ENCODE assay signal across 38 mouse cellular contexts in the genomic region with DNA sequence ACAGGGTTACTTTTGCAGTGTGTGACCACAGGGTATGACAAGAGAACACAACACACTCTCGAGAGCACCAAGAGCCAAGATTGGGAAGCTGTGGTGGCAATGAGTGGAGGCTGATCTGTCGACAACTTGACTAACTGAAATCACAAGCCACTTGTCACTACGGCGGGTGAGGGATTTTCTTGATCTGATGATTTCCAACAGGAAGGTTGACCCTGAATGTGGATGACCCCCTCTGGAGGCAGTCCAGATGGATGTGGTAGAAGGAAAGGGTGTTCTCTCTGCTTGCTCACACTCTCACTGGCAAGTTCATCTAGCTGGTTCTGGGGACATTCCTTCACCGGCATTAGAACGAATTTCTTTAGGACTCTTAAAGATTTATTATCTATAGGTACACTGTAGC. TPM values are rescaled to one million over a fixed set of nuclear protein-coding genes. Genes with fewer than 3 reads are reported as not detected.
"Had no signal": no experiment of that assay in that cellular context is flagged by ENCODE, and none has a peak within 500 bp of the region (broad histone marks: within the 10 kb centered on the region; RNA-seq: fewer than 3 reads in every experiment).

No protein-coding gene starts in this region.

- H3K4me2 ChIP-seq: heart, embryonic 11.5 days; heart, embryonic 13.5 days; heart, embryonic 15.5 days; hindbrain, embryonic 12.5 days; hindbrain, embryonic 14.5 days; intestine, embryonic 15.5 days; limb, embryonic 12.5 days had no signal

- ATAC-seq: forebrain, embryonic 16.5 days; hindbrain, embryonic 16.5 days; inflammation-experienced regulatory T-cells, adult 6 months; intestine, embryonic 15.5 days; intestine, postnatal 0 days had no signal

- H3K27ac ChIP-seq: gastrocnemius, adult 2 months; heart, adult 2 months; heart, embryonic 13.5 days; heart, embryonic 15.5 days; hindbrain, embryonic 10.5 days; hindbrain, embryonic 12.5 days; hindbrain, embryonic 14.5 days; intestine, embryonic 15.5 days; limb, embryonic 10.5 days; limb, embryonic 12.5 days had no signal

- H3K4me1 ChIP-seq: heart, embryonic 13.5 days; heart, embryonic 15.5 days; hindbrain, embryonic 10.5 days; hindbrain, embryonic 12.5 days; intestine, embryonic 15.5 days; limb, embryonic 10.5 days had no signal

- H3K4me3 ChIP-seq: gastrocnemius, adult 2 months; heart, adult 2 months; heart, embryonic 13.5 days; heart, embryonic 15.5 days; hindbrain, embryonic 10.5 days; hindbrain, embryonic 12.5 days; intestine, embryonic 15.5 days; limb, embryonic 10.5 days; limb, embryonic 12.5 days had no signal

- H3K36me3 ChIP-seq: heart, embryonic 13.5 days; heart, embryonic 15.5 days; hindbrain, embryonic 10.5 days; hindbrain, embryonic 12.5 days; intestine, embryonic 15.5 days; limb, embryonic 10.5 days; limb, embryonic 12.5 days had no signal

- H3K9ac ChIP-seq: heart, embryonic 13.5 days; heart, embryonic 15.5 days; hindbrain, embryonic 12.5 days; hindbrain, embryonic 14.5 days; intestine, embryonic 15.5 days; limb, embryonic 12.5 days had no signal

- H3K27me3 ChIP-seq: heart, embryonic 13.5 days; heart, embryonic 15.5 days; hindbrain, embryonic 12.5 days; intestine, embryonic 15.5 days; limb, embryonic 12.5 days had no signal

- H3K9me3 ChIP-seq: heart, embryonic 13.5 days; heart, embryonic 15.5 days; hindbrain, embryonic 10.5 days; hindbrain, embryonic 12.5 days; intestine, embryonic 15.5 days; limb, embryonic 10.5 days; limb, embryonic 12.5 days had no signal

- DNase-seq: gastrocnemius, adult 2 months; gastrocnemius, postnatal 10 days; gastrocnemius, postnatal 25 days; heart, adult 2 months; heart, postnatal 14 days; heart, postnatal 36 days; kidney, adult 18-20 months; kidney, adult 8-10 months; kidney, postnatal 10 days; kidney, postnatal 25 days; layer of hippocampus, adult 9-11 months; liver had no signal

RNA-seq across cellular contexts. Expression of a gene that starts 30.3 kb away (rescaled TPM):
- total RNA-seq: gastrocnemius, adult 2 months; gastrocnemius, postnatal 10 days; gastrocnemius, postnatal 25 days; gastrocnemius, postnatal 4 days; granulocyte monocyte progenitor cell, adult 5-6 weeks; heart, adult 2 months; heart, postnatal 14 days; heart, postnatal 36 days; layer of hippocampus, adult 18-20 months; layer of hippocampus, adult 8-10 months; layer of hippocampus, postnatal 25 days; left cerebral cortex, adult 8-10 months; left cerebral cortex, postnatal 14 days; left cerebral cortex, postnatal 36 days had no signal
- polyA plus RNA-seq: forebrain, embryonic 16.5 days; frontal cortex, adult 2 months; heart, adult 2 months; heart, embryonic 11.5 days; heart, embryonic 13.5 days; heart, embryonic 15.5 days; heart, postnatal 0 days; hindbrain, embryonic 10.5 days; hindbrain, embryonic 12.5 days; hindbrain, embryonic 14.5 days; hindbrain, embryonic 16.5 days; intestine, embryonic 15.5 days; intestine, postnatal 0 days; kidney, embryonic 14.5 days; kidney, embryonic 16.5 days; limb, embryonic 10.5 days; limb, embryonic 12.5 days; limb, embryonic 14.5 days had no signal
